Mouse (Mus musculus) yolk sac, embryonic 10.5 days (tissue): ENCODE data around the gene Tmem63a.
"Not testable (repeated sequence)": the region's sequence is repeated elsewhere in the genome, so short reads cannot be mapped to it uniquely, and the experiment has no call there.

Source experiments
- DNase-seq: peaks from one replicate; pipeline ENCODE4 v3.0.0-alpha.2; 2017; ENCODE audit warnings: low spot score

Gene Tmem63a

GRCm38 (mm10) chr1:180942166-180943031 is at the start of gene Tmem63a:
Gene Tmem63a, plus strand, starts transcription at chr1:180942344.
- peak; percentile 79 for DNase-seq

GRCm38 (mm10) chr1:180892808-180893207 is 49.3 kb upstream of the Tmem63a start, which contains the start of gene Lefty2:
Gene Lefty2, plus strand, starts transcription at chr1:180893108.
- DNase-seq, result no peak

GRCm38 (mm10) chr1:180894088-180894987 is 47.8 kb upstream of the Tmem63a start:
- not testable (repeated sequence) for DNase-seq

- no peak for DNase-seq
Measured at GRCm38 (mm10) chr1:180901107-180901506, 41.0 kb upstream of the Tmem63a start.

- DNase-seq, result peak; percentile 51
Measured at GRCm38 (mm10) chr1:180902915-180903314, 39.2 kb upstream of the Tmem63a start.

- DNase-seq, result no peak
Measured at GRCm38 (mm10) chr1:180903666-180904038, 38.5 kb upstream of the Tmem63a start.

- DNase-seq, result peak; percentile 94
Measured at GRCm38 (mm10) chr1:180904039-180904814, 37.9 kb upstream of the Tmem63a start, which contains the start of gene Pycr2. Gene Pycr2, plus strand, starts transcription at chr1:180904293.

GRCm38 (mm10) chr1:180904815-180905080 is 37.4 kb upstream of the Tmem63a start:
- no peak for DNase-seq

- DNase-seq, result no peak
Measured at GRCm38 (mm10) chr1:180905307-180905706, 36.8 kb upstream of the Tmem63a start.

- no peak for DNase-seq
Measured at GRCm38 (mm10) chr1:180905876-180906275, 36.3 kb upstream of the Tmem63a start.

GRCm38 (mm10) chr1:180906461-180907147 is 35.5 kb upstream of the Tmem63a start:
- no peak for DNase-seq

GRCm38 (mm10) chr1:180911138-180911537 is 31.0 kb upstream of the Tmem63a start:
- no peak for DNase-seq

GRCm38 (mm10) chr1:180911653-180912287 is 30.4 kb upstream of the Tmem63a start:
- no peak for DNase-seq

GRCm38 (mm10) chr1:180912792-180913191 is 29.4 kb upstream of the Tmem63a start:
- DNase-seq, result no peak

GRCm38 (mm10) chr1:180913797-180914196 is 28.3 kb upstream of the Tmem63a start:
- no peak for DNase-seq

- DNase-seq, result no peak
Measured at GRCm38 (mm10) chr1:180916425-180916824, 25.7 kb upstream of the Tmem63a start.

- DNase-seq, result no peak
Measured at GRCm38 (mm10) chr1:180917053-180917452, 25.1 kb upstream of the Tmem63a start.

- no peak for DNase-seq
Measured at GRCm38 (mm10) chr1:180919686-180920085, 22.5 kb upstream of the Tmem63a start.

GRCm38 (mm10) chr1:180922273-180923048 is 19.7 kb upstream of the Tmem63a start:
- DNase-seq, result no peak

- no peak for DNase-seq
Measured at GRCm38 (mm10) chr1:180924737-180925136, 17.4 kb upstream of the Tmem63a start.
